Mouse (Mus musculus) ES-Bruce4 (cell line): ENCODE data around the gene Tmem203. TPM values are rescaled to one million over a fixed set of nuclear protein-coding genes. Genes with fewer than 3 reads are reported as not detected.
A peak's percentile ranks its signal among the peaks of the same experiment; 100 is the strongest.

Experiments
- H3K27ac ChIP-seq: 2 replicates; pipeline ENCODE4 v1.5.1; 2012; ENCODE audit warnings: low read length, inconsistent platforms; ENCODE audit not compliant: insufficient read depth
- H3K27me3 ChIP-seq: 2 replicates; pipeline ENCODE4 v1.6.1; 2012; ENCODE audit warnings: mild to moderate bottlenecking, low read length, inconsistent platforms; ENCODE audit not compliant: control insufficient read depth, poor library complexity, insufficient read depth, severe bottlenecking
- H3K36me3 ChIP-seq: 2 replicates; pipeline ENCODE4 v1.6.1; 2012; ENCODE audit warnings: inconsistent platforms, mild to moderate bottlenecking, low read length, moderate library complexity; ENCODE audit not compliant: control insufficient read depth, poor library complexity, insufficient read depth, severe bottlenecking
- H3K4me1 ChIP-seq: one replicate; pipeline ENCODE4 v1.8.1; 2011; ENCODE audit warnings: low read length; ENCODE audit not compliant: control insufficient read depth, insufficient read depth
- H3K4me3 ChIP-seq: 2 replicates; pipeline ENCODE4 v1.5.1; 2011; ENCODE audit warnings: low read depth, mild to moderate bottlenecking, low read length
- H3K9ac ChIP-seq: 2 replicates; pipeline ENCODE4 v1.6.1; 2012; ENCODE audit warnings: low read depth, mild to moderate bottlenecking, inconsistent platforms; ENCODE audit not compliant: poor library complexity, severe bottlenecking
- H3K9me3 ChIP-seq: replicated peaks from 2 replicates; pipeline ENCODE4 v1.6.1; 2012; ENCODE audit warnings: mild to moderate bottlenecking, low read length, inconsistent platforms; ENCODE audit not compliant: control insufficient read depth, poor library complexity, insufficient read depth, severe bottlenecking
- CTCF ChIP-seq: IDR thresholded peaks from one replicate; pipeline ENCODE4 v1.8.1; 2011; ENCODE audit warnings: low read depth, low read length
- EP300 ChIP-seq: IDR thresholded peaks from 2 replicates; pipeline ENCODE4 v1.6.1; 2011; ENCODE audit warnings: low read depth, low read length; ENCODE audit not compliant: insufficient read depth
- POLR2A ChIP-seq: IDR thresholded peaks from one replicate; pipeline ENCODE4 v1.8.1; 2011; ENCODE audit warnings: low read length; ENCODE audit not compliant: insufficient read depth
- polyA plus RNA-seq: library from polyadenylated mRNA; stranded (reverse); fragments of >200 nt; gene quantifications from 2 replicates; pipeline ENCODE4 v1.2.4, GENCODE M21; 2011; ENCODE audit warnings: low read depth; ENCODE audit not compliant: missing spikeins, insufficient read depth, insufficient read length

Gene Tmem203
- polyA plus RNA-seq, 1 experiment: 7.6 TPM

GRCm38 (mm10) chr2:25240723-25241437, 14.4 kb upstream of the Tmem203 start:
- H3K4me1 ChIP-seq: peaks cover 19% of the 10 kb centered on the region
- no peaks in the 10 kb centered on the region for H3K27me3 ChIP-seq
- peak overlapping the region; percentile 73 for H3K27ac ChIP-seq
- H3K9me3 ChIP-seq: no peaks in the 10 kb centered on the region
- peak overlapping the region; percentile 71 for H3K4me3 ChIP-seq
- 0 out of 2 replicates have a peak, but pooled peaks have one; percentile 45 for TF ChIP-seq EP300
- no peak for TF ChIP-seq CTCF
- TF ChIP-seq POLR2A: peak; percentile 38
- H3K9ac ChIP-seq: no peak overlapping the region
- H3K36me3 ChIP-seq: no peaks in the 10 kb centered on the region

GRCm38 (mm10) chr2:25241438-25241775, 13.8 kb upstream of the Tmem203 start:
- Histone ChIP-seq H3K9ac (peak overlapping the region; percentile 81), H3K27me3 (no peaks in the 10 kb centered on the region), H3K4me3 (peak overlapping the region; percentile 71), H3K9me3 (no peaks in the 10 kb centered on the region), H3K4me1 (peaks cover 14% of the 10 kb centered on the region), H3K36me3 (no peaks in the 10 kb centered on the region), H3K27ac (peak overlapping the region; percentile 14; the same call in 1 of the 2 replicates)
- TF ChIP-seq CTCF: no peak
- TF ChIP-seq EP300: no peak
- no peak for TF ChIP-seq POLR2A

GRCm38 (mm10) chr2:25242101-25242506, 13.1 kb upstream of the Tmem203 start, which contains the start of the genes Rnf208 and Cysrt1:
Rnf208 (plus strand) TSS chr2:25242255.
Cysrt1 (minus strand) TSS chr2:25242452.
- no peak for TF ChIP-seq CTCF
- no peak for TF ChIP-seq POLR2A
- TF ChIP-seq EP300: no peak
- Histone ChIP-seq H3K4me1 (peaks cover 11% of the 10 kb centered on the region), H3K36me3 (no peaks in the 10 kb centered on the region), H3K27me3 (no peaks in the 10 kb centered on the region), H3K27ac (peak within 1 kb of the TSS; percentile 14), H3K9me3 (no peaks in the 10 kb centered on the region), H3K9ac (peak within 1 kb of the TSS; percentile 81), H3K4me3 (peak within 1 kb of the TSS; percentile 71)

- H3K9ac ChIP-seq: no peak overlapping the region
- TF ChIP-seq CTCF (no peak), EP300 (no peak), POLR2A (no peak)
- no peak overlapping the region for H3K27ac ChIP-seq
- no peak overlapping the region for H3K4me3 ChIP-seq
- H3K27me3 ChIP-seq: no peaks in the 10 kb centered on the region
- 0 out of 2 replicates have a peak, but pooled peaks cover 5% of the 10 kb centered on the region for H3K36me3 ChIP-seq
- peaks cover 4% of the 10 kb centered on the region for H3K4me1 ChIP-seq
- H3K9me3 ChIP-seq: no peaks in the 10 kb centered on the region
These were observed 11.9 kb upstream of the Tmem203 start for GRCm38 (mm10) chr2:25243342-25243741.

- no peaks in the 10 kb centered on the region for H3K9me3 ChIP-seq
- 0 out of 2 replicates have a peak, but pooled peaks cover 5% of the 10 kb centered on the region for H3K36me3 ChIP-seq
These were observed 11.1 kb upstream of the Tmem203 start for GRCm38 (mm10) chr2:25244144-25244543.

GRCm38 (mm10) chr2:25246183-25247072, 8.8 kb upstream of the Tmem203 start, which contains the start of gene AL732309.1:
AL732309.1 (minus strand) TSS chr2:25246863.
- no peaks in the 10 kb centered on the region for H3K4me1 ChIP-seq
- TF ChIP-seq POLR2A (no peak), CTCF (no peak), EP300 (no peak)
- no peaks in the 10 kb centered on the region for H3K27me3 ChIP-seq
- H3K36me3 ChIP-seq: peaks cover 12% of the 10 kb centered on the region
- H3K9ac ChIP-seq: no peak within 1 kb of the TSS
- H3K4me3 ChIP-seq: no peak within 1 kb of the TSS
- H3K27ac ChIP-seq: no peak within 1 kb of the TSS
- no peaks in the 10 kb centered on the region for H3K9me3 ChIP-seq

More at GRCm38 (mm10) chr2:25244144-25244543, 11.1 kb upstream of the Tmem203 start:
- Histone ChIP-seq H3K4me3 (no peak overlapping the region), H3K27ac (no peak overlapping the region), H3K27me3 (no peaks in the 10 kb centered on the region), H3K9ac (no peak overlapping the region), H3K4me1 (peaks cover 4% of the 10 kb centered on the region)
- TF ChIP-seq CTCF (no peak), POLR2A (no peak), EP300 (no peak)
